Mouse (Mus musculus) frontal cortex, adult 2 months (tissue): ENCODE results near the gene Tinagl1. TPM values are rescaled to one million over a fixed set of nuclear protein-coding genes. Genes with fewer than 3 reads are reported as not detected.

Experiments used
- DNase-seq, 2 experiments: peaks; one replicate each; pipeline ENCODE4 v3.0.0; 2022; ENCODE audit warnings: low spot score in 1 of 2; ENCODE audit errors: extremely low spot score in 1 of 2
- polyA plus RNA-seq: library from polyadenylated mRNA; depleted of rRNA; stranded (reverse); fragments of >200 nt; gene quantifications from 2 replicates; pipeline ENCODE4 v1.2.3, GENCODE M21; 2012

Gene Tinagl1
- polyA plus RNA-seq, 1 experiment = 12.1 TPM

DNA sequence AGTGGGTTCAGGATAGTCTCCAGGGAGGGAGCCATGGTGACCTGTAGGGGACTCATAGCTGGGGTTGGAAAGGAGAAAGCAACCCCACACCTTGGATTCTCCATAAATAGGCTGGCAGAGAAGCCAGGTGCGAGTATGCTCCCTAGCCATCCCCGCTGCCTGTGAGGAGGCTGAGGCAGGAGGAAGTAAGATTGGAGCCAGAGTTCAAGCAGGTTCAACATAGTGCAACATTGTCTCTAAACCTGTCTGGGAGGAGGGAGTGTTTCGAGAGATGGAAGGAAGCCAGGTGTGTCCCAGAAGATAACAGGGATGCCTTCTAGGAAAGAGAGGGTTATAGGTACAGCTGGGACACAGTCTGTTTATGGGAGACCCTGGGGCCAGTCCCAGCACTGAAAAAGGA, 5.0 kb upstream of the Tinagl1 start:
- DNase-seq = no peak

DNA sequence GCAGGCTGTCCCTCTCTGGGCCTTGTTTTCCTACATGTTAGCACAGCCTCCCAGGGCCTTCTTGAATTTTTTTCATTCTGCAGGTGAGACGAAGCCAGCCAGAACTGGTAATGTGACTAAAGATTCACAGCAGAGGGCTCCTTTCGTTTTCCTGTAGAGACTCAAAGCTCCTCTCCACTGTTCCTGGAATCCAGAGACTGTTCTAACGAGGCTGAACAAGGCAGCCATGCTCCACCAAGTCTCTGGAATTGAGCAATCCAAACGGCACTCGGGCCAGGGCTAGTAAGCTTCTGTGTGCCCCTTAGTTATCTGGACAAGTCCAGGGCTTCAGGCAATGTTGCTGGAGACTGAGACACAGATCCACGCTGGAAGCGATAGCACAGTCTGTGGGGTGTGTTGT, 2.6 kb upstream of the Tinagl1 start:
- no peak for DNase-seq

DNA sequence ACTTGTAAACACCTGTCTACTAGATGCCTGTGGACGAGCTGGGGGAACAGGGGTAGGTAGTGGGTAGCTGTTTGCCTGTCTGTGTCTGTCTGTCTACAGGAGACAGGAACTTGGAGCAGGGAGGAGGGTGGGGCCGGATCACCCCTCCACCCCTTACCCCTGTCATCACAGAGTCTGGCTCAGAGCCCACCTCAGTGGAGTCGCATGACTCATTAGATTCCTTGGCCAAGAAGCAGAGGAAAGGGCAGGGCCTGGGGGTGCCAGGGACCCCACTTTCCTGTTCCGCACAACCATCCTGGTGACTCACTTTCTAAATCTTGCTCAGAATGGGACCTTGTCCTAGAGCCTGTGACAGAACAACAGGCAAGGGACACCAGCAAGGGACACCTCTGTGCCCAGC, 2.2 kb upstream of the Tinagl1 start:
- DNase-seq = no peak

DNA sequence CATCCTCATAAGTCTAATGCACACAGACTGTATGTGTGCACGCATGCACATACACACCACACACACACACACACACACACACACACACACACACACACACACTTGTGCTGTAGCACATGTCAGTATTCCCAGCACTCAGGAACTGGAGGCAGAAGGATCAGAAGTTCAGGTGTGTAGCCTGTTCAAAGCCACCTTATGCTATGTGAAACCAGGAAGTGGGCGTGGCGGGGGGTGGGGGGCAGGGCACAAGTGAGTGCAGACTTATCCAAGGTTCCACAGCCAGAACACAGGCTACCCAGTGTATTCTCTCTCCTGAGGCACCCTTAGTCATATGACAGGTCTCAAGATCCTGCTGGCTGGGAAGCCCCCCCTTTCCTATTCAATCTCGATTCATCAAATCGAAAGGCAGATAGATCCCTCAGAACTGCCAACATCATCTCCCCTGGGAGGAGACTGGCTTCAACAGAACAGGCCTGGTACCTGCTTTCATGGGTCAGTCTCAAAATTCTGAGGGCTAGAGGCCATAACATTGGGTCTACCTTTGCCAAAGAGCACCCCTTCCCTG, 1.3 kb upstream of the Tinagl1 start:
- DNase-seq = no peak

DNA sequence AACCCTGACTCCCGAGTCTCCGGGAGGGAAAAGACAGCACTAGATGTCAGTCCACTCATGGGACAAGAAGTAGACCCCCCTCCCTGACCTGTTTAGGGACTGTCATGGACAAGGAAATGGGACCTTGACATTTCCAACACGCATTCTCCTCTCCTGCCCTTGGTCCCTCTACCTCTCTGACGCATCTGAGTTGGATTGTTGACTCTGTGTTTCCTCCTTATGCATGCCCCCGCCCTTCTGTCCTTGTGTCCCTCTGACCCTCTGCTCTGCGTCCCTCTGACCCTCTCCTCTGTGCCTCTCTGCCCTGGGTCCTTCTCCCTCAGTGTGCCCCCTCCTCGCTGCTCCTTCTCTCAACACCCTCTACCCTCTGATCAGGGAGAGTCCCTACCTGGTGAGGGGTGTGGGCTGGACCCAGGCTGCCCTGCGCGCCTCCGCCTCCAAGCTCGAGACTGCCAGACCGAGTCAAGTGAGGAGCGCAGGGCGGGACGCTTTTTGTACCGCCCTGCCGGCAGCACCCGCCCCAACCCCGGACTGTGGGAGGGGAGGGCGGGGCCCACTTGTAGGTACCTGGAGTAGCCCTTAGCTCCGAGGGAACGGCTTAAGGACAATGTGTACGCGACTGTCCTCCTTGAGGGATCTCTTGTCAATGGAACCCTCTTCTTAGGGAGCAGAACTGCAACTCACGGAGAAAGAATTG, 439 bp downstream of the Tinagl1 start:
- no peak for DNase-seq

DNA sequence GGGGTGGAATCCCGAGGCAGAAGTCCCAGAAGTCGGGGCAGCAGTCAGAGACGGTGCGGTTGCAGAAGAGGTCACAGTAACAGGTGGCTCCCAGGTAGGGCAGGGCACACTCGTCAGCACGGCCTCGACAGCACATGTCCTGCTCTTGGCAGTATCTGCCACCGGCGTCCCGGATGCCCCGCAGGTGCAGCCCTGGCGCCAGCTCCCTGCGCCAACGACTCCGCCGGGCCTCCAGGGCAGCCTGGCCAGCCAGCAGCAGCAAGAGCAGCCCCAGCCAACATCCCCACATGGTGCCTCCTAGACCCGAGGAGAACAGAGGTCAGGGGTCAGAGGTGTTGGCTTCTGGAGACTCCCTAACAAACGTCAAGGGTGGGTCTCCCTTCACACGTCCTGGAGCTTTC, 1.0 kb downstream of the Tinagl1 start:
- DNase-seq = no peak

DNA sequence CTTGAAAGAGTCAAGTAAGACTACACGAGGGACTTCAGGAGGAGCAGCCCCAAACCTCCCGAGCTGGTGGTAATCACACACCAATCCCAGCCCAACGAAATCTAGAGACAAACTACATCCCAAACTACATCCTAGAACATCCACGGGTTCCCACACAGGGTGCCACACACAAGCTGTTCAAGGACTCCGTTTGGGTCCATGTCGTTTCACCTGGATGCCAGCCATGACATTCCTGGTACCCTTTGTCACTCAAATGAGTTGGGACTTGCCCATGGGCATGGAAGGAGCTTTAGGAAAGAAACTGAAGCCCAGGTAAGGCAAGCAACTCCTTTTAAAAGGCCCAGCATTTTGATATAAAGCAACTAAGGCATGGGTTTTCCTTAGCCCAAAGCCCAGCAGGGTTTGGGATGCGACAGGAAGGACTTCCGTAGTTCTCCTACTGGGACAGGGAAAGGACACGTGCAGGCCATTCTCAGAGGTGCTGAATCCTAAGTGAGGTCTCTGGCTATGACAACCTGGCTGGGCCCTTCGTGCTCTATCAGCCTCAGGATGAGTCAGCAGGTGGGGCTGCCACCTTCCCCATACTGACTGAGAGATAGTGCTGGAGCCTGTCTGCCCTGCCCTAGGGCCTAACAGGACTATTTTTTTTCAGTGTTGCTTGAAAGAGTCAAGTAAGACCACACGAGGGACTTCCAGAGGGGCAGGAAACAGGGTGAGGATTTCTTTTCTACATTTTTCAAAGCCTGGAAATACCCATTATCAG, 1.7 kb downstream of the Tinagl1 start:
- no peak for DNase-seq

DNA sequence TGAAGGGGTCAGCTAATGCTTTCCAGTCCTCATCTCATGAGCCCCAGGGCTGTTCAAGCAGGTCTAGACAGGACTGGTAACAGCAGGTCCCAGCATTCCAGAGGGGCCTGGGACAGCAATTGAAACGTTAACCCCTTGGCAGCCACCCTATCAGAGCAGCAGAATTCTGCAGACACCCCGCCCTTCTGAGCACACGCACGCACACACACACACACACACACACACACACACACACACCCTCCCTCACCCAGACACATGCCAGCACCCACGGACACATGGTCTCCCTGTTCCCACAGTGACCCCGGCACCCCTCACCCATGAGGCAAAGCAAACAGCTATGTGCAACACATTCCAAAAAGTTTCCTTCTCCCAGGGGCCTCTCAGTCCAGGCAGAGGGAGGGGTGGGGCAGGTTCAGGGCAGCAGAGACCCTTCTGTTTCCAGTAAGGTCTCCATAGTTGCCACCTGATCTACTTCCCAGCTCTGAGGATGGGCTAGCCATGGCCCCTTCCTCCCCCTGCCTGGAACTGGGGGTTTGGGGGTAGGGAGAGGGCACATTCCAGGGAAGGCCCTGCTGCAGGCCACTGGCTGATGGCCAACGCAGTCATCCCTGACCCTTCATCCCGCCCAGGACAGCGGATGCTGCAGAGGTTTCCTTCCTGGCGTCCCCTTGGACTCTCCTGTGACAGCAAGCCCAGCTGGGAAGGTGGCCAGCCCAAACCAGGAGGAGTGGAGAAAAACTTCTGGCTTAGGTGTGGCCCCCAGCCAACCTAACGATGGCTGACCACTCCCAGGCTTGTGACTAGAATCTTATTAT, 2.8 kb downstream of the Tinagl1 start:
- no peak for DNase-seq

DNA sequence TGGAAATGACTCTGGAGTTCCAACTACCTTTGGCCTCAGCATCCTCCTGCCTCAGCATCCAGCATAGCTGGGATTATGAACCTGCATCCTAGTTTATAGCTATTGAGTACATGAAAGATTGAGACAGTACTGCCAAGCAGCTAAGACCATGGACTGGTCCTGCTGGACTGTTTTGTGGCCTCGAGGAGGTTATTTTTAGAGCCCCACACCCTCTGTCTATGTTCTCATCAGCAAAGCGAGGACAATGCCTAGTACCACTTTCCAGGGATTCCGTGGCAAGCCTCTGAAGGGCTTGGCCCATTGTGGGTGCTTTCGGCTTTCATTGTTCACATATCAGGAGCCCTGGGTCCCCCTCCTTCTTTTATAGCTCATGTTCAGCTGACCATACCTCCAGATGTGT, 4.6 kb downstream of the Tinagl1 start:
- DNase-seq = no peak

DNA sequence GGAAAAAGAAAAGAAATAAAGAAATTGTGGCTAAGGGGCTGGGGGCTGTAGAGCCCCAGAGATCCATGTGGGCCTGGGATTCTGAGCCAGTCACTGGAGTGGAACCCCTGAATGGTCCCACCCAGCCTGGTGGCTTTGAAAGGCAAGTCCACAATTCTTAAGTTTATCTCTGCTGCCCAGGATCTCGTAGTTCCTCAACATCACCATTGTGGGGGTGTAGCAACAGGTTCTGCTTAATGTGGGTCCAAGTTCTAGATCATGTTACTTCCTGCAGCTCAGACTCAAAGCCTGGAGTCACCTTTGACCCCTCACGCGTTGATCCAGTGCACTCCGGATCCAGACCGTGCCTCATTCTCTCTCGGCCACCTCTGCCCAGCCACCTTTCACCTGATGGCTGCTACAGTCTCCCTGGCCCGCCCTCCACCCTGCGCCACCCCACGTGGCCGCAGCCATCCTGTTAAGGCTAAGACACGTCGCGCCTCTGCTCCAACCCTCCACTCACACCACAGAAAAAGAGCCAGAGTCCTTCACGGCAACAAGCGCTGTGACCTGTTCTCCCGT, 5.4 kb downstream of the Tinagl1 start:
- DNase-seq = no peak

DNA sequence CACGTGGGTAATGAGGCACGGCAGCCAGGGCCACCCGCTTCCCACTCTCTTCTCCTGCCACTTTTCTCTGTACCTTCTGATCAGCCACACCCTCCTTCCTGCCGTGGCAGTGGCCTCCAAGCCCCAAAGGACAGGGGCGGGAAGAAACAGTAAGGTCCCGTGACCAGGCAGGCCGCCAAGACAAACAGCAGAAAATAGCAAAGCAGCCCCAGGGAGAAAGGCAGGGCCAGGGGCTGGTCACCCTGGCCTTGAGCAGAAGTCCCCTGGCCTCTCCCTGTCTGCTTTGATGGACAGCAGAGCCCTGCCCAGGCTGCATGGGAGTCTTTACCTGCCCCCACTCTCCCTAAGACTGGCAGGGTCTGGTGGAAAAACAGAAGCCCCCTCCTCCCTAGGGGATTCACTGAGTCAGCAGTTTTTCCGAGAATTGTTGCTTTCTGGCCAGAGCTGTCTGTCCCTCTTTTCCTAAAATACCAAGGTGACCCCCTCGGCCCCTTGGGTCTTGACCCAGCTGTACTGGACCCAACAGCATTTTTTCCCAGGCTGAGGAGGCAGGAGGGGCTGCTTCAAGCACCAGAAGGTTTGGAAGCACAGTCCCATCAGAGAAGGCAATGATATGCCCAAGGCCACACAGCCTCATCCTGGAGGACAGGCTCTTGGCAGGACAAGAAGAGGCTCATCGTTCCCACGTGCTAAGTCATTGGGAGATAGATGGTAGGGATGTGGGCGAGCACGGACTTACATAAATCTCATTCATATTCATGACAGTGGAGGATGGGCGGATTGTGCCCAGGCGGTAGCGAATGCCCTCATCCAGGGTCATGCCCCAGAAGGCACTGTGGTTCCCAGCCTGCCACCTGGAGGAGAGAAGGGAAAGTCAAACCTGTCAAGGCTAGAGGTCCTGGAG, 6.4 kb downstream of the Tinagl1 start:
- peak in 1 of 2 experiments; percentile 27 for DNase-seq

DNA sequence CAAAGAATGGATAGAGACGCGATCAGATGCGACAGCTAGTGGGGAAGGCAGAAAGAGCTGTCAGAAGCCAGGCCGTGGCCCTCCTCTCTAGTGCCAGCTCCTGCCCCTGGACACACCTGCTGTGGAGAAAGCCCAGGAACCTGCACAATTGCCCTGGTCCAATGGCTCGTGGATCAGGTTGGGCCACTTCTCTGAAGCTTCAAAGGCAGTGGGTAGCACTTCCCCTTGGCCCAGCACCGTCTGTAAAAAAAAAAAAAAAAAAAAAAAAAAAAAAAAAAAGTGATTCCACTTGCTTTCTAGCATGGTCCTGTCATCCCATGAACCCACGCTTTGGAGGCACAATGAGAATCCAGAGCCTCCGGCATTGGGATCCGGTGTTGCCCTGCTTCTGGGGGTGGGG, 7.1 kb downstream of the Tinagl1 start:
- no peak for DNase-seq

DNA sequence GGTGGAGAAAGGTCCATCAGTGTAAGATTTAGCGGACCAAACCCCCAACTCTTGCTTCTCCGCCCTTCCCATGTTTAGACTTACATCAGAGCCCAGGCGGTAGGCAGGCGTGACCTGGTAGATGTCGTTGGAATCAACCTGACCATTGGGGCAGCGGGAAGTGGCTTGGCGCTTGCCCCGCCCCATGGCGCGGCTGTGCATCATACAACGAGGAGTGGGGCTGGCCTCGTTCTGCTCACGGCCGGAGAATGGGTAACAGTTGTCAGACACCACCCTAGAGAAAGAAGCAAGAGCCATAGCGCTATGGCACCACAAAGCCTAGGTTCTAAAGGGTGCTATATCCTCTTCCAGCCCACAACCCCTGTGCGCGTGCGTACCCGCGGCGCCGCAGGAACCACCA, 7.6 kb downstream of the Tinagl1 start:
- no peak for DNase-seq

DNA sequence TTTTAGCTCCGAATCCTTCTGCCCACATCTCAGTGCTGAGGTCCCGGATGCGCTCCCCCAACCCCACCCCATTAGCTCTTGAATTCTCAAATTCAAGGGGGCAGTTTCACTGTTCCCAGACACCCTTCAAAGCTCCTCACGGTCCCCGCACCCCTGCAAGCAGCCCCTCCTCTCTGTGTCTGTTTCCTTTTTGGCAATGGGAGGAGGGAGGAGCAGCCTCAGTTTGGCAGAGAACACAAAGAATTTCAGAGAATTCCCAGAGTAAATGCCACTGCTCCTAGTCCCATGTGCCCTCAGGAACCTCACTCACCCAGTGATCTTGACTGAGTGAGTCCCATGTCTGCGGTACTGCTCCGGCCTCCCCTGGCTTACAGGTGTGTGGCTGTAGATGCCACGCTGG, 8.3 kb downstream of the Tinagl1 start:
- no peak for DNase-seq

DNA sequence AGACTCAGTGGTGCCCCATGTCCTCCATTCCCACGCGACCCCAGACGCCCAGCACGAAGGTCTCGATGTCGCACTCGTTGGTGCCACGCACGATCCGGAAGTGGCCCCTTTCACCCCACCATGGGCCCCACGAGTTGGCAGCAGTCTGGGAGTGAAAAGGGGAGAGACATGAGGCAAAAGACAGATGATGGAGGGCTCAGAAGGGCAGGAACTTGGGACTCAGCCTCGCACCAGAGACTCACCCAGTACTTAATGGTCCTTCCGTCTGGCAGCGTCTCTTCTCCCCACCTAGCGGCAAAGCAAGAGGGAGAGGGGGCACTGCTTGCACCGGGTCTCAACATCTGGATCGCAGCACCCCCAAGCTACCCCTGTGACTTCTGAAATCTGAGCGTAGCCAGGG, 8.9 kb downstream of the Tinagl1 start:
- no peak for DNase-seq

DNA sequence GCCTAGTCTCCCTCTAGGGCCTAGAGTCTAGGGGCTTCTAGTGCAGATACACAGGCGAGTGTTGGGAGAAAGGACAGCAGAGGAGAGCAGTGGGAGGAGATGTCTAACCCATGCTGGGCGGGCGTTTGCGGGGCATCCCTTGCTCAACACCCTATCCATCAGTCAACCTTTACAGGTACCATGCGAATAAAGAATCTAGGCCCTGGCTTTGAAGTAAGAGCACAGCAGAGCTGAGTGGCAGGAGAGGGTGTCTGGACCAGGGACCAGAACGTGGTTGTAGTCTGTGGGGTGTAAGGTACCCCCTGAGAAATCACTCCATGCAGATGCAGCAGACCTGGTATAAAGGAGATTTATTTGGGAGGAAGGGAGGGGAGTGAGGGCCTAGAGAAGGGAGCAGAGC, 10.8 kb downstream of the Tinagl1 start:
- no peak for DNase-seq

DNA sequence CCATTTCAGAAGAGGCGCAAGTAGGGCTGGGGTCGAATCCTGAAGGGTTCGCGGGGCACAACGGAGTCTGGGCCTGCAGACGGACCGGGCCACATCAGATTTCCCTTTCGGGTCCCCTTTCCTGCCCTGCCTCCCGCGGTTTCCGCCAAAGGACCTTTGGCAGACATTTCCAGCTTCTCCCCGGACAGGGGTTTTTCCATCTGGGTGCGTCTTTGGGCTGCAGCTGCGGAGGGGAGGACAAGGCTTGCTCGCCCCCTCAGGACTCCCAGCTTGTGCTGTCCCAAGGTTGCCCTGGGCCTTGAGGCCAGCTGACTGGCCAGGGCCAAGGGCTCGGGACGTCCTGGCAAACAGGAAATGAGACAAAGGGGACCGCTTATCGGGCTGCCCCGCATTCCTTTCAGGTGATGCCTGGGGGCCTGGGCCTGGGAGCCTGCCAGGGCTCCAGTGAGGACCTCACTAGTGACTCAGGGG, 11.5 kb downstream of the Tinagl1 start:
- no peak for DNase-seq

DNA sequence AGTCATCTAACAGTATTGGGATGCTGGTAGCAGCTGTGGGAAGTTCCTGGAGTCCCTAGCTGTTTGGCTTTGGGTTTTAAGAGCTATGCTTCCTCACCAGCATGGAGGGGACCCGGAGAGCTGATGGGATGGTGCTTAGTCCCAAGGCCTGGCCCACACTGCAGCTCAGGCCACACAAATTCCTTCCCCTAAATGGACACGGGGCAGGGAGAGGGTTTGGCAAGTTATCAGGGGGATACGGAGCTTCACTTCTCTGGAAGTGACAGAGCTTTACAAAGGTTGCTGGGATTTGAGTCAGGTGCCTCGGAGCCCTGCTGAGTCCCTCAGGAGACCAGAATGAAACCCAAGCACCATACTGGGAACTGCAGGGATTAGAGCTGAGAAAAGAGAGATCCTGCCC, 13.6 kb downstream of the Tinagl1 start:
- no peak for DNase-seq

DNA sequence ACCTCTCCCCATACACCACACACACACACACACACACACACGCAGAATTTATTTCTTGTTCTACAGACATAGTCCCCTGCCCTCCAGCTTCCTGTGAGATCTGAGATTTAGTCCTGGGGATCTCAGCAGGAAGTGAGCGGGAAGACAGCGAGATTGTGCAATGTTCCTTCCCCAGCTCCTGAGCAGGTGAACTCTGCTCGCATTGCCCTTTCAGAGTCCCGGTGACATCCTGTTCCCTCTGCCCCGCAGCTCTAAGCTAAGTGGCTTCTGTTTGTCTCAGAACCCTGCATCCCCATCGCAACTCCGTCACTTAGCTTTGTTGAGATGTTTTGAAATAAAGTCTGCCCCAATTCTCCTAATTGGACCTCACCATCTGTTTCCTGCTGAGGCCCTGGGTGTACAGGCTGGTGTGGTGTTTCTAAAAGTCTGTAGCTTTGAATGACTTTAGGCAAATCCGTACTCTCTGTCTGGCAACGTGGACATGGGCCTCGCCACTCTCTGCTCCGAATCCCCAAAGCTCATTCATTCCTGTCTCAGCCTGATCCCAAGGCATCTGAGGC, 18.0 kb downstream of the Tinagl1 start:
- DNase-seq = no peak
